Mouse (Mus musculus) adrenal gland (tissue): ENCODE results near the gene Exoc3l.

Source experiments
- intact Hi-C: fragments of 180-260 bp; cut with DNase I; formaldehyde crosslinking; loops from one replicate; pipeline ENCODE4 v1.15.1; 2025

Gene Exoc3l

DNA sequence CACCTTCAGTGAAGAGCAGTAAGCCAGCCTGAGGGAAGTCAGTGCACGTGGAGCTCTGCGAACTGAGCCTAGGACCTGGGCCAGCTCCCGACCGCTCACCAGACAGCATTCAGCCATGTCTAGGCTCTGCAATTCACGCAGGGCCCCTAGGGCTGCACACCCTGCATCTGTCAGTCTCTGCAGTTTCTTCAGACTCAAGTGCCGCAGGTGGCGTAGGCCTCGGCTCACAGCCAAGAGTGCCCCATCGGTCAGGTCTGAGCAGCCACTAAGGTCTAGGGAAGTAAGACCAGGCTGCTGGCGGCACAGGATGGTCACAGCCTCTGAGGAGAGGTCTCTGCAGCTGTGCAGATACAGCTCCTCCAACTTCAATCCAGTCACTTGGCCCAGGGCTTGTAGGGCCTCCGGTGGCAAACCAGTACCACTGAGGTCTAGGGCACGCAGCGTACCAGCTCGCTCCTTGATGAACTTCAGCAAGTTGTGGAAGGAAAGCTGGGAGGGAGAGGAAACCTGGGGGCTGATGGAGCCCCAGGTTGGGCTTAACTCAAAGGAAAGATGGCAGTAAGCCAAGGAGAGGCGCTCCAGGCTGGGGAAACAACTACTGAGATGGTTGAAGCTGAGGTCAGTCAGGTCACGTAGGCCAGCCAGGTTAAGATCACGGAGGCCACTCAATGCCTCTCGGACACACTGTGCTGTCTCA lies 19.3 kb upstream of the Exoc3l start:
- intact Hi-C loops = no loop called here

DNA sequence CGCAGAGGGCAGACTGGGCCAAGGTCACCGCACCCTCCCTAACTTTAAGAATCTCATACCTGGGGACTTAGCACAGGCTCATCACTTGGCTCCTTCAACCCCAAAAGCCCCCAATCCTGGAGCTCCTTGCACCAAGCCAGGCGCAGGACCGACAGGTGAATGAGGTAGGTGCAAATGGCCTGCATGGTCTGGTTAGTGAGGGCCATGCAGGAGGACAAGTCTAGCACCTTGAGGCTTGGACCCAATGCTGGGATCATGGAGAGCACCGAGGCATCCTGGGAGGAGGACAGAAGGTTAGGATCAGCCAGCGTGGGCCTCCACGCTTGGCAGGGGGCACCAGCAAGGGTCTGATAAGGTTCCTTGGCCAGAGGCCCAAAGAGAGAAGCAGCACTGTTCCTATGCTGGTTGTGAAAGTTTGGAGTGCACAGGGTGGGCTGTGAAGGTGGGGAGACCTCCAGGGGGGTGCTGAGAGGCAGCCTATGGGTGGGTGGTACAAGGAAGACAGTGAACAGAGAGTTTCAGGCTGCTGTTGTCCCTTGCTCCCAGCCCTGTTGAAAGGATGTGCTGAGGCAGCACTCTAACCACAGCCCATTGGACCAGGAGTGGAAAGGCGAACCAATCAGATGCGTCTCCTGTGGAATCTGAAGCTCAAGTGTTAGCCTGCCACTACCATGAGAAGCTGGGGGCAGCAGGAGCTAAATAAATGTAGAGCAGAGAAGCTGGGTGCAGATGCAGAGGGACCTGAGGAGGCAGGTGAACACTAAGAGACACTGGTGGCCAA lies 17.9 kb upstream of the Exoc3l start:
- intact Hi-C loops = no loop called here

DNA sequence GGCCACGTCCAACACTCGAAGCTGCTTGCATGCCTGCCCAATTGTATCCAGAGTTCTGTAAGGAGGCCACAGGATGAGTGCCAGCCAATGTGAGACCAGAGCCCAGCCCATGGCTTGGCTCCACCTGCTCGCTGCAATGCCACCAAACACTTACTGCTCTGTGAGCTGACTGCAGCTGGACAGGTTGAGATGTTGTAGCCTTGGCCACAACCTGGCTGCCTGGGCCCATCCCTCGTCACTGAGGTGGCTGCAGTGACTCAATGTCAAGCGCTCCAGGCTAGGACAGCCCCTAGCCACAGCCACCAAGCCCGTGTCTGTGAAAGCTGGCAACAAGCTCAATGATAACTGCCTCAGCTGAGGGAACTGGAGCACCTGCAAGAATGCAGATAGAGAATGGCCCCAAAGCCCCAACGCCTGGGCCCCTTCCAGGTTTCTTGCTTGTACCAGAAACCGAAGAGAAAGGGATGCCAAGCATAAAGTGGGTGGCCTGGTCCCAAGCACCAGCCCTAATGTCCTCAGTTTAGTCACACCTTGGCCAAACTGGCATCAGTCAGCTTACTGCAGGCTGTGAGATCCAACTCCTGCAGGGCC lies 17.1 kb upstream of the Exoc3l start:
- intact Hi-C loops = no loop called here

DNA sequence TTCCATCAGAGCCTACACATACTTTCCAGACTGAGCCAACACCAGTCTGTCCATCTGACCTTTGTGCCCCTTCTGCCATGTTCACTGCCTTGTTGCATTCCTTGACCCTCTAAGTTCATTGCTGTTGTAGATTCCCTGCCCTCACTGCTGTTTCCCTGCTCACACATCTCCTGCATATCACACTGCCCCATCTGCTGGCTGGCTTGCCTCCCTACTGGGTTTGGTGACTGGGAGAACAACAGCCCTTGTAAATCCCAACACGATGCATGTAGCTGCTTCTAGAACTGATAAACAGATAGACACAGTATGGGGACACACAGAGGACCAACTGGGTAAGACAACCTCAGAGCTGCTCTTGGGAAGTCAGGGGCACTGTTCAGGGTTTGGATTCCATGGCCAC lies 15.8 kb upstream of the Exoc3l start:
- intact Hi-C loops = no loop called here

DNA sequence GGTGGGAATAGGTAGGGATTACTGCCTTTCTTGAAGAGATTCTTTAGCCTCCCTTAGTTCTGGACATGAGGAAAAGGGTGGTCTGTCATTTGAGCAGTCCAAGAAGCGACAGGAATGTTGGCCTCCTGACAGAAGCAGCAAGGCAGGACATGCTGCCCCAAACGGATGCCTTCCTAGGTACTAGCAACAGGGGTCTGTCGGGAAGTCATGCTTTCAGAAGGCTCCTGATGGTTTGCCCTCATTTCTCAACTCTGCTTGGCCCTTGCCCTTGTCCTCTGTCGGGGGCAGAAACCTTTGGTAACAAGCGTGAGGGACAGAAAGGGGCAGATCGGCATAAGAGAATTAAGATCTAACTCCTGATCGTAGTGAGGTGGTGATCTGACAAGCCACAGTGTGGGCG lies 14.2 kb upstream of the Exoc3l start:
- intact Hi-C loops = no loop called here

DNA sequence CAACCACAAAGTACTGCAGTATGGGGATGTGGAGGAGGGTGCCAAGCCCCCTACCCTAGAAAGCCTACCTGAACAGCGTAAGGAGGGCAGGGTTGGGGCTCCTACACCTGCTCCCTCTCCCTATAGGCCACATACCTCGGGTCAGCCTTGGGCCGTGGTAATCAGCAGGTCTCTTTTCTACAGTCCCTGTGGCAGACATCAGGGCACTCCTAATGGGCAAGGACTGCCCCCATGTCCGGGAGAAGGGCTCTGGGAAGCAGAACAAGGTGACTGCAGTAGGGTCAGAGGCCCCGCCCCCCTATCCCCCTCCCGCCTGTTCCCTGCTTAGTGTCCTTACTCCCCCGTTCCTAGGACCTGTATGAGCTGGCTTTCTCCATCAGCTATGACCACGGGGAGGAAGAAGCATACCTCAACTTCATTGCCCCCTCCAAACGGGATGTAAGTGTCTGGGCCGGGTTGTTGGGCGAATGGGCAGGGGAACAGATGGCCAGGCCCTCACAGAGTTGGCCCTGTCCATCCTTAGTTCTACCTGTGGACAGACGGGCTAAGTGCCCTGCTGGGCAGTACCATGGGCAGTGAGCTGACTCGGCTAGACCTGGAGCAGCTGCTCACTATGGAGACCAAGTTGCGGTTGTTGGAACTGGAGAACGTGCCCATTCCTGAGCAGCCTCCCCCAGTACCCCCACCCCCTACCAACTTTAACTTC lies 13.4 kb upstream of the Exoc3l start:
- intact Hi-C loops = no loop called here

DNA sequence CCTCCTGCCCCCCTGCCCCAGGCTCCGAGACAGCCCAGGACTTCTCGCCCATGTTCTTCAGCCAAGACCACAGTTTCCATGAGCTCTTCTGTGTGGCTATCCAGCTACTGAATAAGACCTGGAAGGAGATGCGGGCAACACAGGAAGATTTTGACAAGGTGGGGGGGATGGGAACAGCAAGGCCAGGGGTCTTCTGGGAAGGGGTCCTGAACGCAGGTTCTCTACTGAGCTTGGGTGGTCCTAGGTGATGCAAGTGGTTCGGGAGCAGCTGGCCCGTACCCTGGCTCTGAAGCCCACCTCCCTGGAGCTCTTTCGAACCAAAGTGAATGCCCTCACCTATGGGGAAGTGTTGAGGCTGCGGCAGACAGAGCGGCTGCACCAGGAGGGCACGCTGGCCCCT lies 12.5 kb upstream of the Exoc3l start:
- intact Hi-C loops = no loop called here

DNA sequence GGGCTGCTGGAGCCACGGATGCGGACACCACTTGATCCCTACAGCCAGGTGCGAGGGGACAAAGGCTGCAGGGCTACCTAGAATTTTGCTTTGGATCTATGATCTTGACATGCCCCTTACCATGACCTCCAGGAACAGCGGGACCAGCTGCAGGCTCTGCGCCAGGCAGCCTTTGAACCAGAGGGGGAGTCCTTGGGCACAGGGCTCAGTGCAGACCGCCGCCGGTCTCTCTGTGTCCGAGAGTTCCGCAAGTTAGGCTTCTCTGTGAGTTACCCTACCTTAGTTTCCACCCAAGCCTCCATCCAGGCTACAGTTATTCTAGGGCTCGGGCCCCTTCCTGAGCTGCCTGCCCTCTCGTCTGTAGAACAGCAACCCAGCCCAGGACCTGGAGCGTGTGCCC lies 11.8 kb upstream of the Exoc3l start:
- intact Hi-C loops = no loop called here

DNA sequence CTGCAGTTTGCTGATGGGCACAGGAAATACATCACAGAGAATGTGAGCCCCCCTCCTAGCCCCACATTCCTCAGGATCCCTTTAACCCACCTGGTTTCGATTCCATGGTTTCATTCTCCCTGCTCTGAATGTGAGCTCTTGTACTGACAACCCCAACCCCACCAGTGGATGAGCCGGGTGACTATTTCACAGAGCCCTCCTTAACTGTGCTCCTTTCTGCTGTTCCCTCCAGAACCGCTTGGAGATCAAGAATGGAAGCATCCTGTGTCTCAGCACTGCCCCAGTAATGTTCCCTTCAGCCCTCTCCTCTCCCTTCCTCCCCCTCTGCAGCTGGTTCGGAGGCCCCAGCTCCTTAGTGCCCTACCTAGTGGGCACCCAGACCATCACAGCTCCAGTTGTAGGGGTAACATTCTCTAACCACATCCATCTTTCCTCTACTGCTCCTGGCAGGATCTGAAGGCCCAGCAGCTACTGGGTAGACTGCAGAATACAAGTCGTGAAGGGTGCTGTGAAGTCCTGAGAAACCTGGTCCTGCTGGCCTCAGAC lies 10.3 kb upstream of the Exoc3l start:
- intact Hi-C loops = no loop called here

DNA sequence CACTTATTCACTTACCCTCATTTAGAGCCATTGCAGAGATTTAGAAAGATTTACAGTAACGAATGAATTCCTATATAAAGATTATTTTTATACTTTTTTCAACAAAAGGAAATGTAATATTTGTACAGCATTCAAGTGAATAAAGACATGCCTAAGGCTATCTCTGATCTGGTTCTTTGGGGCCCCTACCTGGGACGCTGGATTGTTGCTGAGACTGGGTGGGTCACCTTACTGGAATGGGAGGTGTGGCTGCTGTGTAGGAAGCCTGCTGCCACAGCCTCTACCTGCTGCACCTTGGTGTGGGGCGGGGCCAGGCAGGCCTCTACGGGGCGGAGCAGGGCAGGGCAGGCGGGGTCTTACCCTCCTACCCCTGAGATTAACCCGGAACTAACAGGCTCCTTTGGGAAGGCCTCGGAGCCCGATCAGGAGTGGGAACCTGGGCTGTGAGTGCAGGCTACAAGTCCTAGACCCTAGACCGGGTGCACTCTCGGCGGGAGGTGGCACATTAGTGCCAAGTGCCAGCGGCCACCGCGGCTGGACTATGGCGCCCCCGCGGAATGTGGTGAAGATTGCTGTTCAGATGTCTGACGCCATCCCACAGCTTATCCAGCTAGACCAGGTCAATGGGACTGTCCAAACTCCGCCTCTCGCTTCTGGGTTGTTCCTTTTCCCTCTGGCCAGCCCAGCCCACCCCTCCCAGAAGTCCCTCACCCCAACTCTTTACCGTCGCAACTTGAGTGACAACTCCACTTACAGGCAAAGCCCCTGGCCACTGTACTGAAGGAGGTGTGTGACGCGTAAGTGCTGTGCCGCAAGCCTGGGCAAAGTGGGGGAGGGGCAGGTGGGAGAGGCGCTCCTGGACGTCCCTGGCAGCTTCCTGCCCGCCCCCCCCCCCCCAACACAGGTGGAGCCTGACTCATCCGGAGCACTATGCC lies 9.6 kb upstream of the Exoc3l start, which contains the start of gene Elmo3:
Gene Elmo3 (plus strand): TSS at position 391 of the 935 bp plus-strand sequence.
- intact Hi-C loops = no loop called here

DNA sequence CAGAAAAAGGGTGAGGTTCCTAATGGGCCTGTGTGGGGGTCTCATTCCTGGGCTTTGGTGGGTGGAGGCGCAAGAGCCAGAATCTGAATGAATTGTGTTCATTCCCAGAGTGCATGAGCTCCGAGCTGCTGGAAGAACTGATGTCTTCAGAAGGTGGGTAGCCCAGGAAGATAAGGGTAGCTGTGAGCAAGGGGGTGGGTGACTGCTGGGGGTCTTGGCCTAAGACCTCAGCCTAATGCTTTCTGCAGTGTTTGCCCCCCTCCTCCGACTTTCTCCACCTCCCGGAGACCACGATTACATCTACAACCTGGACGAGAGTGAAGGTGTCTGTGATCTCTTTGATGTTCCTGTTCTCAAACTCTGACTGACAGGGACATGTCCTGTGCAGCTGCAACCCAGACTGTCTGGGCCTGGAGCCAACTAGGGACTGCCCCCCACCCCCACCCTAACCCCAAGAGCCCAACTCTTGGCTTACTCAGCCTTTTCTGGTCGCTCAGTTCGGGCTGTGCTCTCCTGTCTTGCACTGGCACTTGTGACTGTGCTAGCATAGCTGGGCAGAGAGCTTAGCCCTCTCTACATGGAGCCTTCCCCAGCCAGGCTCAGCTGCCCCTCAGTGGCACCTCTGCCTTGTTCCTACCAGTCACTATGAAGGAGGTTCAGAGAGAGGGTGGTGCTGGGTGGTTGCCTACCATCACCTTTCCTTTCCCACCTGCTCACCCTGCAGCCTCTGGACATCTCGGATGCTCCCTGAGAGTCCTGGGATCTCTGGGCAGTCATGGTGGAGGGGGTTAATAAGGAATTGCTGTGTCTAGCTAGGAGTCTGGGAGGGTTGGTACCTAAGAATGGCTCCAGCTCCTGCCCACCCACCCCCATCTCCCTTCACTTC lies 8.7 kb upstream of the Exoc3l start:
- intact Hi-C loops = no loop called here

DNA sequence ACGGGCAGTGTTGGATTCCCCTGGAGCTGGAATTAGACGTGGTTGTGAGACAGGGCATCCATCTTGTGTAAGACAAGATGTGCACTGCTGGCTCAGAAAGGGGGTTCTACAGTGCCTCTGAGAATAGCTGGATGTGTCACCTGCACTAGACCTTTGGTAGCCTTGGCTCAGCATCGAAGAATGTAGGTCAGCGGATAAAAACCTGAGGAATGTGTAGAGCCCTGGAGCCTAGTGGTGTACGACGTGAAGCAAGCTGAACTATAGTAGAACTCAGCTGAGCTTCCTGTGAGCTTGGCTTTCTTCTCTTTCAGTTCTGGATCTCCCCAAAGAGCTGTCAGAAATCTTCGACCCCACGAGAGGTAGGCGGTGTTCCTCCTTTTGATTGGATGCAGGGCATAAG lies 8.0 kb upstream of the Exoc3l start:
- intact Hi-C loops = no loop called here

DNA sequence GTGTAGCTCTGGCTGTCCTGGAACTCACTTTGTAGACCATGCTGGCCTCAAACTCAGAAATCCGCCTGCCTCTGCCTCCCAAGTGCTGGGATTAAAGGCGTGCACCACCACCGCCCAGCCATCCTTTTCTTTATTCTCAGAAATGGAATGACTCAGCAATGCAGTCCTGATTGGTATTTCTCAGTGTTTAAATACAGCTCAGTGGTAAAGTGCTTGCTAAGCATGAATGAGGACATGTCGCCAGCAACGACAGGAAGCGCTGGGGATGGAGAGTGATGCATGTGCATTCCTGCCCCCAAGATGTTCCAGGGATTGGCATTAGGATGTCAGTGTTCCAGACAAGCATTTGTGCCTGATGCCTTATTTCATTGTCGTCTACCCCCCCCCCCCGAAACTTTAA lies 7.5 kb upstream of the Exoc3l start:
- intact Hi-C loops = no loop called here

DNA sequence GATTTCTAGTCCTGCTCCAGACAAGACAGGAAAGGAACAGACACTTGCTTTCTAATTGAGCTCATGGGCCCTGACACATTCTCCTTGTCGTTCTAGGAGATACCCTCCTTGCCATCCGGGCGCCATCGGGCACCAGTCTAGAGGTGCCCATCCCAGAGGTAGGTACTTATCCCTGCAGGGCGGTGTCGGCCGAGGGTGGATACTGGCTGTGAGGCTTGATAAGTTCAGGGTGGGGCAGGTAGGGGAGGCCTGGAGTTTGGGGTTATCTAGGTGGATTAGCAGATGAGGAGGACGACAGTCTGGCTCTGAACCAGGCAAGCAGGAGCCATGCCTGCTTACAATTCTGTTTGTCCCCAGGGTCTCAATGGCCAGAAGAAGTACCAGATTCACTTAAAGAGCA lies 4.1 kb upstream of the Exoc3l start:
- intact Hi-C loops = no loop called here

DNA sequence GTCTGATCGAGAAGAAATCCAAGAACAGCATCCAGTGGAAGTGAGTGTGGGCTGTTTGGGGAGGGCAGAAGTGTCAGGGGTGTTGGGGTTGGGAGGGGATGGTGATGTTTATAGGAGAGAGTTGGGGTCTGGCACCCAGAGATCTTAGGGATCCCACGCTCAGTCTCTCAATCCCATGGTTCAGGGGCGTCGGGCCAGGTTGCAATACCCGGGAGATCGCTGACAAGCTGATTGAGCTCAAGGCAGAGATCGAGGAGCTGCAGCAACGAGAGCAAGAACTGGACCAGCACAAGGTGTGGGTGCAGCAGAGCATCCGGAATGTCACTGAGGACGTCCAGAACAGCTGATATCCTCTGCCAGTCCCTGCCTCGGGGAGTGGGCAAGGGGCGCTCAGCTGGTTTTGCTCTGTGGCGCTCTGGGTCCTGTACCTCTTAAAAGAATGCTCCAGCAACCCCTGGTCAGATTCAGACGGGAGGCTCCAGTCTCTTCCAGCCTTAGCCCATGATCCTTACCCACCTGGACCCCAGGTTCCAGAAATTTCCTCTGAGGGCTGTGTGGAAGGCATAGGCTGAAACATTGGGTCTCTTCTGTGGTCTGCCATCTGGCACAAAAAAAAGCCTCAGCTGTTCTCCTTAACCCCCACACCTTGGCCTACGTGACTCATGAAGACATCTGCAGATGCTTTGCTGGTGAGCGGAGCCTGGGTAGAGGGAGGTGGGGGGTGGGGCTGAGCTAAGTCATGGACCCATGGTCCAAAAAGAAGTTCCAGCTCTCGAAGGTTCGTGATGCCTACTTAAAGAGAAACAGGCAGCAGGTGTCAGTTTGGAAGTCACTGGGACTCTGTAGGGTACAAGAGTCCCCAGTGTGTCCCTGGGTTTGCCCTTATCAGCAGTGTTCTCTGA lies 2.7 kb upstream of the Exoc3l start:
- intact Hi-C loops = no loop called here

DNA sequence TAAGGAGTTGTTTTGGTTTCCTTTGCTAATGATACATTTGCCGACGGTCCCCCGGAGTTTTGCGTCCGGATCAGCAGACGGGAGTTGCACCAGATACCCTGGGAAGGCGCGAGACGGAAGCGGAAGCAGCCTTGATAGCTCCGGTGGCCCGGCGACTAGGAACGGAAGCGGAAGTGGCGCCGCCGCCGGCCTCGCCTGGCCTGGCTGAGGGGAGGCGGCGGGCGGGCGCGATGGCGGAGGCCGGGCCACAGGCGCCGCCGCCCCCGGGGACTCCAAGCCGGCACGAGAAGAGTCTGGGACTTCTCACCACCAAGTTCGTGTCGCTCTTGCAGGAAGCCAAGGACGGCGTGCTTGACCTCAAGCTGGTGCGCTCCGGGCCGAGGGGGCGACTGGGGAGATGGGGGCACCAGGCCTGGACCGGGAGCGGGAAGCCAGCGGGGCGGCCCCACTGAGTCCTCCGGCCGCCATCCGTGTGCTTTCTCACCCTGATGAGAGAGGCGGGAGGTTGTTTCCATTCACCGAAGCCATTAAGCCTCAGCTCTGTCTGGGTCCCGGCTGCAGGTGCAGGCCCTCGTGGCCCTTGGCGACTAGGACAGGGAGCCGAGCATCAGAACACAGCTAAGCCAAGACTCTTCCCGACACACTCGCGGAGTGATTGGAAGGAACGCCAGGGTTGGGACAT lies 1.8 kb upstream of the Exoc3l start, which contains the start of gene E2f4:
Gene E2f4 (plus strand): TSS at position 153 of the 682 bp plus-strand sequence.
- intact Hi-C loops = no loop called here

DNA sequence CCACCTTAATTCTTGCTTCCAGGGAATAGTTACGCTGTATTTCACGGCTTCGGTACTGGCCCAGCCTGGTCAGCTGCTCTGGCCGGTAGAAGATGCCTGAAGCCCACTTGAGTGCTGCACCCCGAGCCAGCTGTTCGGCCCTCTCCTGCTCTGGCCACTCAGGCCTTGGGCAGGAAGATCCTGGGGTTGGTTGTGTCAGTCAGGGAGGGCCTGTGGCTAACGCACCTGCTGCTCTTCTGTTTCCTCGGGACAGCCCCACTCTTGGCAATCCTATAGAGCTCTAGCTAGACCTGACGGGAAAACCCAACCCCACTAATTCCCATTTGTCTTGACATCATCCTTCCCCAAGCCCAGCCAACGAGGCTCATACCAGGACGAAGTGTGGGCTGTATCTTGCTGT lies 645 bp downstream of the Exoc3l start:
- intact Hi-C loops = no loop called here

DNA sequence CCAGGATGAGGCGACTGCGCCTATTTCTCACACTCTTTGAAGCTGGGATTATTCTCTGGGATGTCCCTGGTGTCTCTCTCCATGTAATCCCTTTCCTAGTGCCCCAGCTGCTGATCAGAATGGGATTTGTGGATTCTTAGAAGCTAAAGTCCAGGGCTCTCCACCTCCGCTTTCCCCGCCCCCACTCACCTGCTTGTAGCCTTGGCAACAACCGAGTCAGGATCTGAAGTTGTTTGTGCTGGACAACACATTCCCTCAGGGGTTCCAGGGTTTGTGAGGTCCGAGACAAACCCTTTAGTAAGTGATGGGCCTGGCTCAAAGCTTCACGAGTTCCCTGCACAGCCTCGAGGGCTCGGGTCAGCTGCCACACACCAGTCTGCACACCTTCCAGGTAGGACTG lies 1.1 kb downstream of the Exoc3l start:
- intact Hi-C loops = no loop called here
